Mouse (Mus musculus): ENCODE measurements around the gene St6galnac1. TPM values are rescaled to one million over a fixed set of nuclear protein-coding genes. Genes with fewer than 3 reads are reported as not detected.

Gene St6galnac1
- total and polyA plus RNA-seq, 2 experiments from 2014 or later, result not detected

DNA sequence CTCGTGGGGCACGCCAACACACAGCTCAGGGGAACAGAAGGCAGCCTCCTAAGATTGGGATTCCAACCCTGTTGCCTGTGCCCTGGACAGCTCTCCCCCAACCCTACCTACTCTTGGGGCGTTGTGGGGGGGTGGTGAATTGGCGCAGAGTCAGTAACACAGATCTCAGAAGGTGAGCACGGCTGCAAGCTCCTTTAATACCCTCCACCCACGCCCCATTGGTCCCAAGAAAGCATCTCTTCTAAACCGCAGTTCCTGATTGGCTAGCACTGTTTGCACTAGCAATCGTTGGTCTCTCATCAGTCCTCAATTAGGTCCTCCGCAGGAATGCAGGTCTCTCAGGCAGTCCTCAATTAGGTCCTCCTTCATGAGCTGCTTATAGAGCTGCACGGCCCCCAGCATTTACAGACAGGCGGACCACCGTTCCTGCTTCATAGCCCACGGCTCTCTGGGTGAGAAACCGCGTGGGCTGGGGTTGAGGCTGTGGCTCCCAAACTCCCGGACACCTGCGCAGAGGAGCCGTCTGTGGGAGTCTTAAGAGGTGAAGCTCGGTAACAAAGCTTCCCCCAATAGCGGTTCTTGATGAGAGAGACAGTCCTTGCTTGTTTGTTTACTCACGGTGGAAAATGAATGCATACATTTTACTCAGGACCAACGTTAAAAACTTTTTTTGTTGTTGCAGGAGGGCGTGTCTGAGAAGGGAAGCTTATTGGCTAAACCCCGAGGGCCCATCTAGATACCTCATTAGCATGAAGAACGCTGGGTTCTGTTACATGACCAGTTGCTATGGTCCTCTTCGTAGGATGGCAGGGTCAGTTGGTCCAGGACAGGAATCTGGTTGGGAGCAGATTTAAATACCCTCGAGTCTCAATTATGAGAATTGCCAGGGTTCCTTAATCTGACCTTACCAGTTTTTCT lies 50.0 kb downstream of the St6galnac1 start:
- peak; percentile 84 for DNase-seq (ENCODE audit: low spot score)
- no peak for TF ChIP-seq CTCF (IDR thresholded peaks at IDR 0.05)

GRCm38 (mm10) chr11:116723064-116723463 lies 52.2 kb downstream of the St6galnac1 start:
- Histone ChIP-seq H3K36me3 (ENCODE audit: insufficient read depth, low read length) (no peaks in the 10 kb centered on the region), H3K27ac (ENCODE audit: low read depth, low read length) (no peak overlapping the region), H3K4me3 (ENCODE audit: low read depth, low read length) (no peak overlapping the region), H3K4me1 (ENCODE audit: insufficient read depth, low read length) (no peaks in the 10 kb centered on the region), H3K9me3 (ENCODE audit: low read length) (no peaks in the 10 kb centered on the region), H3K27me3 (ENCODE audit: insufficient read depth, low read length) (no peaks in the 10 kb centered on the region), H3K9ac (replicated peaks; ENCODE audit: low read length, poor library complexity, severe bottlenecking) (no peak overlapping the region), H3K4me2 (ENCODE audit: low read depth, low read length, poor library complexity, severe bottlenecking) (no peak overlapping the region)
- 93% methylated on average over 5 of the region's 5 CpGs for WGBS
- ATAC-seq (ENCODE audit: low FRiP score) (no peak), DNase-seq (ENCODE audit: low spot score) (no peak)
- TF ChIP-seq CTCF (IDR thresholded peaks at IDR 0.05), result no peak

More for the DNA sequence above, 50.0 kb downstream of the St6galnac1 start:
- Histone ChIP-seq H3K9ac (replicated peaks; ENCODE audit: low read length, poor library complexity, severe bottlenecking) (no peak overlapping the region), H3K4me3 (ENCODE audit: low read depth, low read length) (peak overlapping the region; percentile 12; the same call in 1 of the 2 replicates), H3K4me1 (ENCODE audit: insufficient read depth, low read length) (no peaks in the 10 kb centered on the region), H3K27ac (ENCODE audit: low read depth, low read length) (no peak overlapping the region), H3K9me3 (ENCODE audit: low read length) (no peaks in the 10 kb centered on the region), H3K36me3 (ENCODE audit: insufficient read depth, low read length) (no peaks in the 10 kb centered on the region), H3K27me3 (ENCODE audit: insufficient read depth, low read length) (no peaks in the 10 kb centered on the region), H3K4me2 (ENCODE audit: low read depth, low read length, poor library complexity, severe bottlenecking) (peak overlapping the region; percentile 28)
- WGBS, result 37% methylated on average over 27 of the region's 27 CpGs
- ATAC-seq (ENCODE audit: low FRiP score), result no peak

GRCm38 (mm10) chr11:116721548-116722271 lies 53.6 kb downstream of the St6galnac1 start:
- Histone ChIP-seq H3K27me3 (ENCODE audit: insufficient read depth, low read length) (no peaks in the 10 kb centered on the region), H3K27ac (ENCODE audit: low read depth, low read length) (no peak overlapping the region), H3K9me3 (ENCODE audit: low read length) (no peaks in the 10 kb centered on the region), H3K4me1 (ENCODE audit: insufficient read depth, low read length) (no peaks in the 10 kb centered on the region), H3K4me2 (ENCODE audit: low read depth, low read length, poor library complexity, severe bottlenecking) (no peak overlapping the region), H3K36me3 (ENCODE audit: insufficient read depth, low read length) (no peaks in the 10 kb centered on the region), H3K9ac (replicated peaks; ENCODE audit: low read length, poor library complexity, severe bottlenecking) (no peak overlapping the region), H3K4me3 (ENCODE audit: low read depth, low read length) (no peak overlapping the region)
- TF ChIP-seq CTCF (IDR thresholded peaks at IDR 0.05), result no peak
- 69% methylated on average over 9 of the region's 9 CpGs for WGBS
- DNase-seq (ENCODE audit: low spot score) (no peak), ATAC-seq (ENCODE audit: low FRiP score) (no peak)

- Histone ChIP-seq H3K4me2 (ENCODE audit: low read depth, low read length, poor library complexity, severe bottlenecking) (no peak overlapping the region), H3K9ac (replicated peaks; ENCODE audit: low read length, poor library complexity, severe bottlenecking) (no peak overlapping the region), H3K36me3 (ENCODE audit: insufficient read depth, low read length) (no peaks in the 10 kb centered on the region), H3K27ac (ENCODE audit: low read depth, low read length) (no peak overlapping the region), H3K9me3 (ENCODE audit: low read length) (no peaks in the 10 kb centered on the region), H3K4me3 (ENCODE audit: low read depth, low read length) (no peak overlapping the region), H3K4me1 (ENCODE audit: insufficient read depth, low read length) (no peaks in the 10 kb centered on the region), H3K27me3 (ENCODE audit: insufficient read depth, low read length) (no peaks in the 10 kb centered on the region)
- 94% methylated on average over 15 of the region's 15 CpGs for whole genome bisulfite sequencing
- ATAC-seq (ENCODE audit: low FRiP score), result no peak
- DNase-seq (ENCODE audit: low spot score), result no peak
- TF ChIP-seq CTCF (IDR thresholded peaks at IDR 0.05), result no peak
Measured at GRCm38 (mm10) chr11:116720319-116720865, 54.9 kb downstream of the St6galnac1 start.

Other genes starting within 250 kb of the St6galnac1 start
- gene Sphk1, start 244.6 kb downstream of the St6galnac1 start, total RNA-seq (2014; rRNA removed), result 12.2 and 12.4 TPM in 2 replicates
- 9.3 and 13.8 TPM in 2 replicates for gene Sphk1, start 244.6 kb downstream of the St6galnac1 start, polyA plus RNA-seq (2015; fragmentation: Nextera tagmentation; extraction: Ambion mirVana)
- gene Ube2o, start 194.1 kb downstream of the St6galnac1 start, total RNA-seq (2014; rRNA removed), result 109 and 112 TPM in 2 replicates
- 35.2 and 35.7 TPM in 2 replicates for gene Ube2o, start 194.1 kb downstream of the St6galnac1 start, polyA plus RNA-seq (2015; fragmentation: Nextera tagmentation; extraction: Ambion mirVana)
- gene Aanat, start 189.1 kb downstream of the St6galnac1 start, total RNA-seq (2014; rRNA removed), result 0.52 and 0.82 TPM in 2 replicates
- gene Aanat, start 189.1 kb downstream of the St6galnac1 start, polyA plus RNA-seq (2015; fragmentation: Nextera tagmentation; extraction: Ambion mirVana), result 0.90 and 0.94 TPM in 2 replicates
- gene Rhbdf2, start 148.5 kb downstream of the St6galnac1 start, total RNA-seq (2014; rRNA removed), result 3.4 and 4.5 TPM in 2 replicates
- gene Rhbdf2, start 148.5 kb downstream of the St6galnac1 start, polyA plus RNA-seq (2015; fragmentation: Nextera tagmentation; extraction: Ambion mirVana), result 1.0 TPM in 2 replicates
- gene Prcd, start 122.0 kb downstream of the St6galnac1 start, total RNA-seq (2014; rRNA removed), result 3.7 TPM in 1 of 2 replicates, not detected in the other
- gene Prcd, start 122.0 kb downstream of the St6galnac1 start, polyA plus RNA-seq (2015; fragmentation: Nextera tagmentation; extraction: Ambion mirVana), result 4.8 and 6.0 TPM in 2 replicates
- gene Cygb, start 121.2 kb downstream of the St6galnac1 start, total RNA-seq (2014; rRNA removed), result 38.7 and 44.2 TPM in 2 replicates
- 40.5 and 43.5 TPM in 2 replicates for gene Cygb, start 121.2 kb downstream of the St6galnac1 start, polyA plus RNA-seq (2015; fragmentation: Nextera tagmentation; extraction: Ambion mirVana)
- gene Mxra7, start 52.5 kb upstream of the St6galnac1 start, total RNA-seq (2014; rRNA removed), result 23.3 and 39.1 TPM in 2 replicates
- gene Mxra7, start 52.5 kb upstream of the St6galnac1 start, polyA plus RNA-seq (2015; fragmentation: Nextera tagmentation; extraction: Ambion mirVana), result 29.3 and 32.1 TPM in 2 replicates
- gene Mettl23, start 67.8 kb upstream of the St6galnac1 start, total RNA-seq (2014; rRNA removed), result 28.9 and 32.2 TPM in 2 replicates
- 47.4 and 48.4 TPM in 2 replicates for gene Mettl23, start 67.8 kb upstream of the St6galnac1 start, polyA plus RNA-seq (2015; fragmentation: Nextera tagmentation; extraction: Ambion mirVana)
- gene Jmjd6, start 67.9 kb upstream of the St6galnac1 start, total RNA-seq (2014; rRNA removed), result 38.1 and 43.6 TPM in 2 replicates
- 48.8 and 49.8 TPM in 2 replicates for gene Jmjd6, start 67.9 kb upstream of the St6galnac1 start, polyA plus RNA-seq (2015; fragmentation: Nextera tagmentation; extraction: Ambion mirVana)
- gene Mfsd11, start 76.9 kb upstream of the St6galnac1 start, total RNA-seq (2014; rRNA removed), result 36.0 and 57.0 TPM in 2 replicates
- 54.8 and 64.1 TPM in 2 replicates for gene Mfsd11, start 76.9 kb upstream of the St6galnac1 start, polyA plus RNA-seq (2015; fragmentation: Nextera tagmentation; extraction: Ambion mirVana)
- gene Srsf2, start 77.6 kb upstream of the St6galnac1 start, total RNA-seq (2014; rRNA removed), result 196 and 259 TPM in 2 replicates
- 460 and 484 TPM in 2 replicates for gene Srsf2, start 77.6 kb upstream of the St6galnac1 start, polyA plus RNA-seq (2015; fragmentation: Nextera tagmentation; extraction: Ambion mirVana)
- gene Mgat5b, start 143.4 kb upstream of the St6galnac1 start, total RNA-seq (2014; rRNA removed), result 104 and 133 TPM in 2 replicates
- 23.7 and 24.7 TPM in 2 replicates for gene Mgat5b, start 143.4 kb upstream of the St6galnac1 start, polyA plus RNA-seq (2015; fragmentation: Nextera tagmentation; extraction: Ambion mirVana)